Mouse (Mus musculus) heart, postnatal 25 days (tissue): ENCODE measurements around the gene Lrrn2. TPM values are rescaled to one million over a fixed set of nuclear protein-coding genes. Genes with fewer than 3 reads are reported as not detected.
A peak's percentile ranks its signal among the peaks of the same experiment; 100 is the strongest.

Experiments
- DNase-seq: peaks from one replicate; pipeline ENCODE4 v3.0.0; 2022; ENCODE audit warnings: low spot score
- intact Hi-C: fragments of 180-260 bp; cut with DNase I; formaldehyde crosslinking; loops from one replicate; pipeline ENCODE4 v1.15.1; 2025
- total RNA-seq, 2 experiments: library from RNA; stranded (reverse); gene quantifications; 2 replicates each; pipeline ENCODE4 v1.2.3; 2021

Gene Lrrn2
- total RNA-seq: 1 to 10 TPM; 3.2 to 3.3 TPM

DNA sequence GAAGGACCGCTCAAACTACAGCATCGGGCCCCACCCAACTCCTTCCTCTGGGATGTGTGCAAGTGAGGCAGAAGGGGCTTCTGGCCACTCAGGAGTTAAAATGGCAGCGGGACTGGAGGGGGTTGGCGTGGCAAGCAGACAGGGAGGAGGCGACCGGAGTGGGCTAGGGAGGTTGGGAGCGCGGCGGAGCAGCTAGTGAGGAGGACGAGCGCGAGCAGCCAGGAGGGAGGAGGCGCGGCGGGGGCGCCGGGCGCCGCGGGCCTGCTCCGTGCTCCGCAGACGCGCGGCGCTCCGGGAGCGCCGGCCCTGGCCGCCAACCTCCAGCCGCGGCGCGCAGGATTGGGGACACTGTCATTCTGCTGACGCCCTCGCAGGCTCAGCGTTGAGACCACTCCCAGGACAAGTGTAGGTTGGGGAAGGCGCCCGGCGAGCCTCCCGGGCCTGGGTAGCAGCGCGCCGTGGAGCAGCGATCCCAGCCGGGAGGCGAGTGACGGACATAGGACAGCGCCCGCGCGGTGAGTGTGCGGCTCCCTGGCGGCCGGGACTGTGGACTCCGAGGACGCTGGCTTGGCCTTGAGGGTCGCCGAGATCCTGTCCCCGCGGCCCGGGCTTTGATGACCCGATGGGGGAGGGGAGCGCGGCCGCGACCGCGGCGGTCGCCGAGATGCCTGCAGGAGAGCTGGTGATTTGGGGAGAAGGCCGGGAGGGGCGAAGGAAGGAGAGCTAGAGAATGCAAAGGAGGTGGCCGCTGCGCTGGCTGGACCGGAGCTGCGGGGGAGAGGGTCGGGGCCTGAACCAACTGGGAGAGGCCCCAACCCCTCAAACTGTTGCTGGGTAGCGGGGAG, at the start of gene Lrrn2:
TSS of gene Lrrn2 (plus strand) at position 113 of the 845 bp plus-strand sequence.
- intact Hi-C loops: no loop called here
- DNase-seq: peak; percentile 4

DNA sequence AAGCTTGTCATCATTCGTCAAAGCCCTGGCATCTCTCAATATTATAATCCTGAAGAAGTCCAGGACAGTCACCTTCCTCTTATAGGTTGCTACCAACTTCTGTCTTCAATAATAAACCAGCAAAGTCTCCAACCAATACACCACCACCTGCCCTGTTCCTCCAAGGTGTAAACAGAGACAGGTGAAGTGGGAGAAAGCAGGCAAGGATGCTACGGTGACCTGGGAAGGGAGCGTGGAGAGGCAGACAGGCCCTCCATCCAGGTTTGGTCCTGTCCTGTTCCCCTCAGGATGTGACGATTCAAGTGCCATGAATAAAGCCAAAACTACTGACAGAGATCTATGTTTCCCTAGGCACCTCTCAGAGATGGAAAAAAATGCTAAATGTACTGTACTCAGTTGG, 48.1 kb upstream of the Lrrn2 start:
- no peak for DNase-seq
- intact Hi-C loops: no loop called here

DNA sequence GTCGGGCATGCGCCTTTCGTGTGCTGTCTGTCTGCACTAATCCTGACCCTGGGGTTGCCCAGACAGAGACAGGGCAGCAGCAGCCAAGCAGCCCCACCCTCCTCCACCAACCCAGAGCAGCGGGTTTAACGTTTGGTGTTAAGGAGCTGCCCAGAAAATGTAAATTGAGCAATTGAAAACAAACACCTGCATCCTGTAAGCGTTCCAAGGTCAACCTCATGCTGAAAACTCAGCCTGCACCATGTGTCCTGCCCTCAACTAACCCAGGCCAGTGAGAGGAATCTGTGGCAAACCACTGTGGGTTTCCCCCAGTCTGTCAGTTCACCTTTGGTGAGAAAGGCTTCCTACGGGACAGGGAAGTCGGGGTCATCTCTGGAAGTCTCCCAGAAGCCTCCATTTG, 46.0 kb upstream of the Lrrn2 start:
- intact Hi-C loops: no loop called here
- DNase-seq: no peak

DNA sequence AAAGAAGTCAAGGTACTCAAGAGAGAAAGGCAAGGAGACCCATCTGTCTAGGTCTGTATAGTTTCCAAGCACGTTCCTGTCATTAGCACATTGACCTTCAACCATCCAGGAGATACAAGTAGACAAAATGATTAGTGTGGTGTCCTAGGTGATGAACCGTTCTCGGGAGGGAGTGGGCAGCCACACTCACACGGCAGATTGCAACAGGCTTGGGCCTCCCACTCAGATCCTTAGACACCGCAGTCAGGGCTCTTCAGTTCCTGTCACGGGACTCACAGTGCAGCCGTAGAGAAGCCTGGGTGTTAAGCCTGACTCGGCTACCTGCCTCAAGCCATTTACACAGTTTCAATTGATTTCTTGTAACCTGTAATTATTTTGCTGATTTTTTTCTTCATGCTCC, 43.2 kb upstream of the Lrrn2 start:
- DNase-seq: no peak
- intact Hi-C loops: no loop called here

DNA sequence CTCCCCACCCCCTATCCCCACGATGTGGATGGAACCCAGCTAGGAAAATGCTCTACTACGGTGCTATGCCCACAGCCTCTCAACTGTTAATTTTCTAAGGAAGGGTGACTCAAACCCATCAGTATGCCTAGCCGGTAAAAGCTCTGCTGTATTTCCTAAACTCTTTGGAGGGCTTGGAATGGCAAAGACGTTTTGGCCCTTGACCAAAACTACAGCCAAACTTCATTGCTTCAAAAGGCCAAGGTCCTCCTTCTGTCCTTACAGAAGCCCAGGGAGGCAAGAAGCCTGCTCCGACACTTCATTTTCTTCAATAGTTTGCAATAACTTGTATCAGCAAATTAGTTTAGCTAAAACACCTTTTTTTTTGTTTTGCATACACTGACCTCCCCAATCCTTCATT, 42.4 kb upstream of the Lrrn2 start:
- DNase-seq: no peak
- intact Hi-C loops: no loop called here

DNA sequence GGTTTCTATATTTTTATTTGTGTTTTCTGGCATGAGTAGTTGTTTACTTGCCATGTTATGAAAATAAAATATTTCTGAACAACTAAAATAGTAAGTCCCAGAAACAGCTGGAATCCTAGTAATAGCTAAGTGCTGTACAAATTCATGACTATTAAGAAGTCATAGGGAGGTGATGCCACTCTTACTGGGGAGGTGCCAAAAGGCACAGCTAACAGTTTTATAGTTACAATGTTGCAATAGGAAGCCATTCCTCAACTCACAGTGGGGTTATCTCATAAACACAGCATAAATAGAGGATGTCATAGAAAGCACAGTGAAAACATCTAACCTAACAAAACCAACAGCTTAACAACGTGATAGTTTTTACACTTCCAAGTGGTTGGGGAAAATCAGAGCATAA, 41.7 kb upstream of the Lrrn2 start:
- intact Hi-C loops: no loop called here
- DNase-seq: no peak

DNA sequence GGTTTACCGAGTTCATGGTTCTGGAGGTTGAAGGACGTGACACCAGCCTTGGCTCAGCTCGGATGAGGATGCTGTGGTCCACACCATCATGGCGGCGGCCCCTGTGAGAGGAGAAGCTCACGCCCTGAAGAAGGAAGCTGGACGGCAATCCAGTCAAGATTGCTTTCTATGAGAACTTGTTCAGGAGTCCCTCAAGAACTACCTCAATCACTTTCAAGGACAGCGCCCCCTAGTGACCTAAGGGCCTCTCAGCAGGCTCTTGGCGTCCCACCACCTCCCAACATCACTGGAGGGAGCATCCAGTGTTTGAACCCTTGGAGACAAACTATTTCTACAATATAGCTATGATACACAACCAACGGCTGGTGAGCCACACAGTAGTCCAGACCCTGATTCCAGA, 36.5 kb upstream of the Lrrn2 start:
- DNase-seq: no peak
- intact Hi-C loops: no loop called here

DNA sequence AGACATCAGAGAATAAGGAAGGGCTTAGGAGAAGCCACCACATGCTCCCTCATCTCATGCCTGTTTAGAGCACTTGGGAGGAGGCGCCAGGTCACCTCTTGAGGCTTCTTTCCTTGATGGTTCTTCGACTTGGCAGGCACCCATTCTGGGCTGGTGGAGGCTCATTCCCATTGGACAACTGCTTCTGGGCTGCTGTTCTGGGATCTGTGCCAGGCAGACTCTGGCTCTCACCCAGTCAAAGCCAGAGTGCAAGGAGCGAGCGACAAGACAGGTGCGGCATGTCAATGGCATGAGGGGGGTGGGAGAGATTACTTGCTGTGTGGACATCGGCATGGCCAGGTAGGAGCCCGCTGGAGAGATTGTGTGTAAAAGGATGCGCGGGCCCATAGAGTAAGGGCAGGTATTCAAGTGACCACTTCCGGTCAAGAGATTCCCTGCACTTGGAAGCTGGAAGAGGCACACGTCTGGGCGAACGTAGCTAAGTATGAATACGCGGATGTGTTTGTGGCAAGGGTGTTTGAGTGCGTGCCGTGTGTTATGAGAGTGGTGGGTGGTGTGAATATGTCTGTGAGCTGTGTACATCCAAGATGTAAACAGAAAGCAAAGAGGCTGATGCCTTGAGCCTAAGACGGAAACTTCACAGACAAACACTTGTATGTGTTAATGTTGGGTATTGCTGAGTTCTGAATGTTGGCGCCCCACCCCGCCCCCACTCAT, 35.8 kb upstream of the Lrrn2 start:
- intact Hi-C loops: no loop called here
- DNase-seq: peak; percentile 13

DNA sequence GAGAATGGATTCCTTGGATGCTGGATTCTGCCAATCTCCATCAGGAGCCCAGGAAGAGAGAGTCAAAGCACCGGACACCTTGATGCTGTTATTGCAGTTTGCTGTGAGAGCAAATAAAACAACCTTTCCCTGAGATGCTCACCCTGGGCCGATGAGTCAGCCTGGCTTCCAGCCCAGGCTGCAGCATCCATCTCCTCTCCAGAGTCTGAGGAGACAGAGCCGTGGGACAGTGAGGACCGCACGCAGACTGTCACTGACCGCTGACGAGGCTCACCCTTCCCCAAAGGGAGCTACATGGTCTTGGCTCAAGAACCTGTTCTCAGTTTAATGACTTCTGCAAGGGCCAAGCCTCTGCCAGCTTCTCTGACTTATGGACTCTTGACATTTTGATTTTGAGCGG, 34.3 kb upstream of the Lrrn2 start:
- intact Hi-C loops: no loop called here
- no peak for DNase-seq

DNA sequence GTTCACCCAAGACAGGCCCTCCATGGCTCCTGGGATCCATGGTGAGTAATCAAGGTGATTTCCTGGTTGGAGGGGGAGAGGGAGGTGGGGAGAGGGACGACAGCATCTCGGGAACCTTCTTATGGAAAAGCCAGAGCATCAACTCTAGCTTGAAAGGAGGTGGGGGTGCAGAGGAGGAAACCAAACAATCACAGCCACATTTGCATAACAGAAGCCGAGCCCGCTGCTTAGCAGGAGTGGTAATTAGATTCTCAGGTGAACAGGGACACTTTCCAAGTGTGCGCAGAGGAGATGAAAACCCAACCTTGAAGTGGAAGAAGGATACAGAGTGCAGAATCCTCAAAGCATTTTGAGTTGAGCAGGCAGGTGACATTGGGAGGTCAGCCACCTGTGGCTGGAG, 29.3 kb upstream of the Lrrn2 start:
- intact Hi-C loops: no loop called here
- DNase-seq: no peak

DNA sequence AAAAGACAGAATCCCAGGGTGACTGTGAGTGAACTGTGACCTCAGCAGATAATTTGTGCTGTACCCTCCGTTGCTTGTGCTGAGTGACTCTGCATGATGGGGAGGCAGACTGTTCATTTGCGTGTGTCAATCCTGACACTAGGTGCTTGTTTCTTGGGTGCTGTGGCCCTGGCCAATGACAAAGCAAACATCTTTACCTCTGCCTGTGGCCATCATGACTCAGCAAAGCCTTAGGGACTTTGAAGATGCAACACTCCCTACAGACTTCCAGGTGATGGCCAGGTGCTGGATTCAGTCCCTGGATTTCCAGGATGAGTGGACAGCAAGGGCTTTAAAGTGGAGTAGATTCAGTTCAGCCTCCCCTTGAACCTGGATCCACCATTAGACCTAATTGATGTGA, 28.8 kb upstream of the Lrrn2 start:
- DNase-seq: no peak
- intact Hi-C loops: no loop called here

DNA sequence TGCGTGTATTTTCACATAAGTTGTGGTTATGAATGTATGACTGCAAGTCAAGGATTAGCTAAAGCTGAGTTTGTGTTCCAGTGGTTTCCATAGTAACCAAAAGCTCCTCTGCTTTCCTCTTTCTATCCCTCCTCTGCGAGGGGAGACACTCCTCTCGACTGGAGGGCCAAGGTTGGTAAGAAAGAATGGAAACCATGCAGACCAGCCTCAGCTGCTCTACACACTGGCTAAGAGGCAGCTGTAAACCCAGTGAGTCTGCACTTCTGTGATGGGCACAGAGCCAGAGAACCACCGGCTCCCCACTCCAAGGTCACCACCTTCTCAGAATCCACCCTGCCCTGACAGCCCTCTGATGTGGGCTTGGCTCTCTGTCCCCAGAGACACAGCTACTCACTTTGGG, 28.3 kb upstream of the Lrrn2 start:
- intact Hi-C loops: no loop called here
- no peak for DNase-seq

DNA sequence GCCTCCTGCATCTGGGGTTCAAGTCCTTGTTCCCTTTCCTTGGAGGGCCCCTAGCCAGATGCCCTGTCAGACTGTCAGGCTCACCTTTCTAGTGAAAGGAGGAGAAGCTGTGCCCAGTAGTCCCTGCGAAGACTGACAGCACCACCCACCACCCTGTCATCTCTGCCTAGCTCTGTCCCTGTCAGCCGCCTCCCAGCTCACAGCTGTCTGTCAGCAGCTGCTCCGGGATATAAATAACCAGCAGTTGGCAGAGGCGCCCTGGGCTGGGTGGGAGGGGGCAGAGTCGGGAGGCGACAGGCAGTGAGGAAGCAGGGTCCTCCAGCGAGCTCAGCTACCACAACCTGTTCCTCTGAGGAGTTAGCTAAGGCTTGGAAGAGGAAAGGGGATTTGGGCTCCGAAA, 26.8 kb upstream of the Lrrn2 start:
- no peak for DNase-seq
- intact Hi-C loops: no loop called here

DNA sequence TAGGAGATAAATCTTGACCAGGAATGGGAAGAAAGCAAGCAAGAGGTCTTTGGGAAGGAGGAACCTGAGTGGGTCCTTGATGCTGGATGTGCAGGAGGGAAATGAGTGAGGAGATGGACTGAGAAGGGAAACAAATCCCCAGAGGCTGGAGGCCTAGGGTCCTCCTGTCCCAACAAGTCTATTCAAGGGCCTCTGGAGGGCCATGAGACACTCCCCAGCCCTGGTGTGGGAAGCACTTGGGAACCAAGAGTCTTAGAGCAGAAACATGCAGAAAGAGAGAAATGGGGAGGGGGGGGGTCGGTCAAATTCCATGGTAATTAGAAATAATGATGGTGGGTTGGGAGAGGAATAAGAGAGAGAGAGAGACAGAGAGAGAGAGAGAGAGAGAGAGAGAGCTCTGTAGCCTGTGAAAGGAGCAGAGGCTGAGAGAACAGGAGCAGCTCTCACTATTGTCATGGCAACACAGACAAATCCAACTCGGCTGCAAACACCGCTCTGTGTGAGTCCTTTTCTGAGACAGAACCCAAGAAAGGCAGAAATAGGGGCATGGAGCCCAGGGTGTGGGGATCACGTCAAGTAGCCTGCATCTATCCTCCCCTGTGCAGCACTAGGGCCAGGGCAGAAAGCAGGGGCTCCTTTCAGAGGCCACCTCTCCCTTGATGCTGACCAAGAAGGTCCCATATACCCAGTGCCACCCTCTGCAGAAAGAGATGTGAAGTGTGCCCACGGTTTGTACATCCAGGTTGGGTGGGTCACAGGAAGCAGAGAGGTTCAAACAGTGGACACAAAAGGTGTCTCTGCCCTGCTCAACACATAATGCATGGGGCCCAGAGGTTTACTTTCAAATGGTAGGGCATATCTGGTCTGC, 21.3 kb upstream of the Lrrn2 start:
- no peak for DNase-seq
- intact Hi-C loops: no loop called here

DNA sequence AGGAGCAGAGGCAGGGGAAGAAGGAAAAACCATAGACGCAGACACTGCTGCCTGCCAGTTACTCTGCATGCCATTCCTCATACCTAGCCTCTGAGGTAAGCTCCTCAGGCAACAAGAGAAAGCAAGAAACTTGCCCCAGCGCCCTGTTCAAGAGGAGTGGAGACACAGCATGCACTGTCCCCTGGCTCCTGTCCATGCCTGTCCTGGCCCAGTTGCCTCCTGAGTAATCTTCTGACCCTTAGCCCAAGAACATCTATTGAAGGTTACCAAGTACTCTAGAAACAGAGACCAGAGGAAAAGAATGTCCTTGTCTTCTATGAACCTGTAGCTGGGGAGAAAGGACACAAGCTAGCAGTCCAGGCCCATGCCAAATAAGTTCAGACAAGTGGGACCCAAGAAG, 15.9 kb upstream of the Lrrn2 start:
- DNase-seq: no peak
- intact Hi-C loops: no loop called here

DNA sequence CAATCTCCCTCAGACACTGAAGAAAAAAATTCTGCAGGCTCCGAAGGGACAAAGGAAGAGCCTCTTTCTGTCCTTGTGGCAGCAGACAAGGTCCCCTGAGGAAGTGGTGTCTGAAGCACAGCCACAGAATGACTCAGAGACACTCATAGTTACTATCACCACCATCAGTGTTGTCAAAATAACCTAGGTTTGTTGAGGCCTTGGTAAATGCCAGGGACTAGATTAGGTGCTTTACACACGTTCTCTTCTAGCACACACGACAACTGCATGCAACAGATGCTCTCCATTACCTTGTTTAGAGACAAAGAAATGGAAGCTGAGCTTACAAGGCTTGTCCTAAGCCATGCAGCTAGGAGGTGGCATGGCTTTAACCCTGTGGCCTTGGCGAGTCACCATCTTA, 14.5 kb upstream of the Lrrn2 start:
- DNase-seq: no peak
- intact Hi-C loops: no loop called here

DNA sequence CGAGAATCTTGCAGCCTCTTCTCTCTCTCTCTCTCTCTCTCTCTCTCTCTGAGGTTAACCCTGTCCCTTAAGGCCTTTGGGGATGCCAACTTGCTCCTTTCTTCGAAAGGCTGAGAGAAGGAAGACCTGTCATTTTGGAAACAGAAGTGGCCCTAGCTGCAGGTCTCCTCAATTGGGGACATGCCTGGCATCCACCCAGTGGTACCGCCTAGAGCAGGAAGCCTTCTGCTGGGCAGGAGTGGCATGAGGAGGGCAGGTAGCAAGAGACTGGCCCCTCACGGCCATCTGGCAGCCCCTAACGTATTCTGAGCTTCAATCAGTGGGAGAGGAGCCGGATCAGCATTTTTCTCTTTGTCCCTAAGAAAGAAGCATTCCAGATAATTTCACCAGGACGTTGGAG, 9.7 kb upstream of the Lrrn2 start:
- DNase-seq: no peak
- intact Hi-C loops: no loop called here

DNA sequence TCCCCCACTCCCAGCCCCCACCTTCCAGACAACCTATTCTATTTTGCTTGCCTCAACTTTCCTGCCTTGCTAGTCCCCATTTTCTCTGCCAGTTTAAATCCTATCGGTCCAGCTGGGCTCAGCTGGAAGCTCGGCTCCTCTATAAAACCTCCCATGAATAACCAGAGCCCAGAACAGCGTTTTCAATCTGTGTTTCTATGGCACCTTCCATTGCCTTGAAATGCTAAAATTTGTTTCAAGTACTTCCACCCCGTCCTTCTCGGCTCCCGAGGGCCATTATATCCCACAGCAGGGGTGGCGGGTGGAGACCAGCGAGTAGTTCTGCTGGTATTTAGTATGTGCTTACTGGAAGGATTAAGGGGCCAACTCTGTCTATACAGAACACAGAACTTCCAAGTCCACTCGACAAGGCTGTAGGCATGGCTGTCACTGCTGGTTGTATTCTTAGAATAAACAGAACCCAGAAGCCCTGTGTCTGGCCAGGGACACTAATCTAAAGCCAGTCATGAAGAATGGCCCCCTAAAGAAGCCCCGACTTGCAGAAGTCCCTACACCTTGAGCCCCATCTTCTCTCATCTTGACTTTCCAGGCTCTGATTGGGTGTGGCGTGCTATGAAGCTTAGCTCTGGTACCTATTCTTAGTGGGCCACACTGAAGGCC, 992 bp upstream of the Lrrn2 start:
- DNase-seq: no peak
- intact Hi-C loops: no loop called here

DNA sequence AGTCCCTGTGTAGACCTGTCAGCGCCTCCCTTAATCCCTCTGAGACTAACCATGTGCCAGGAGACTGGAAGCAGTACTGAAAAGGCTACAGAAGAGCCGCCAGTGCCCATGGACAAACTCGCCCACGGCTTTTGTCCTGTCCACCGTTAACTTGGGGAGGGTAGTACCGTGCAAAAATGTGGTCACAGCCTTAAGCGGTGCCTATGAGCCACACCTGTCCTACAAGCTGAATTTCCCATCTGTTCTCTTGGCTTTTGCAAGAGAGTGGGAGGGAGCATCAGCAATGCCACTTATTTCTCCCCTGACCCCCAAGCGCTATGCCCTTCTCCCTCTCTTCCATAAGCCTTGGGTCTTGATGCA, 292 bp upstream of the Lrrn2 start:
- no peak for DNase-seq
- intact Hi-C loops: no loop called here

DNA sequence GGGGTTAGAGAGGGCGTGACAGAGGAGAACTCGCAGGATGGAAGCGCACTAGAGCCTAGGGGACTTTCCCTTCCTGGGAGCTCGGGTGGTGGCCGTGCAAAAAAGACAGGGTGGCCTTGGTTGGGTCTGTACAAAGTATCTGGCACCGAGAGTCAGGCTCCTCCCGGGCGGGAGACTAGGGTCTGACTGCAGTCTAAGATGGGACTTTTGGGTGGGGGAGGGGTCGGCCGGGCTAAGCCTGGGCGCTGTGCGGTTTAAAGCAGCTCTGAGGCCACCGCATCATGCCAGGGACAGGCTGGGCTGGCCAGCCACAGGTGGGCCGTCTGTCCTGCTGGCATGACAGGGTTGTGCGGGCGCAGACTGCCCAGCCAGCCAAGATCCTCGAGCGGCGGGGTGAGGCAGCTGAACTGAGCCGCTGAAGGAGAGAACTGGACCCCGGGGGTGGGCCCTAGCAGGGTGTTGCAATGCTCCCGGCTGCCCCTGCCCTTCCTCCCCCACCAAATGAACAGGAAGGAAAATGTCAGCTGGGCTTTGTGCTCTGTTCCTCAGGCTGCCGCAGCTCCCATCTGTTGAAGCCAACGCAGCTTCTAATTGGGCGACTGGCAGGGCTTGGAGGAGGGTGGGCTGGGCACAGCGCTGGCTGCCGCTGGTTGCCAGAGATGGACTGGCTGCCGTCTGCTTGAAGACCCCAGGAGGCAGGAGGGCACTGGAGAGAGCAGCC, 1.1 kb downstream of the Lrrn2 start:
- intact Hi-C loops: no loop called here
- peak; percentile 7 for DNase-seq
